Mouse (Mus musculus): ENCODE data around the gene Pdss2.

The Pdss2 gene

DNA sequence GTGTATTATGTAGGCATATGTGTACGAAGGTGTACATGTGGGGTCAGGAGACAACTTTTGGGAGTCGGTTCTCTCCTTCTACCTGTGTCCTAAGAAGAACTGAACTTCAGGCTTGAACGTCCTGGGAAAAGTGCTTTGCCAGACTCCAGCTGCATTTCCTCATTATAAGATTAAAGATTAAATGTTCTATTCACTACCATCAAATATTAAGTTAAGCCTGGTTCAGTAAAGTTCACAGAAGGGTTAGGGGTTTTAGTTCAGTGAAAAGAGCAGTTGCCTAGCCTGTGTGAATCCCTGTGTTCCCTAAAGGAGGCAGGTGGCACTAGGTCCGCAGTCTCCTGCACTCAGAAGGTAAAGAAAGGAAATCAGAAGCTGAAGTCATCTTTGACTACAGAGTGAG is 213.0 kb downstream of the Pdss2 start:
- no peak for DNase-seq (ENCODE audit: low spot score in 2 of 2)

DNA sequence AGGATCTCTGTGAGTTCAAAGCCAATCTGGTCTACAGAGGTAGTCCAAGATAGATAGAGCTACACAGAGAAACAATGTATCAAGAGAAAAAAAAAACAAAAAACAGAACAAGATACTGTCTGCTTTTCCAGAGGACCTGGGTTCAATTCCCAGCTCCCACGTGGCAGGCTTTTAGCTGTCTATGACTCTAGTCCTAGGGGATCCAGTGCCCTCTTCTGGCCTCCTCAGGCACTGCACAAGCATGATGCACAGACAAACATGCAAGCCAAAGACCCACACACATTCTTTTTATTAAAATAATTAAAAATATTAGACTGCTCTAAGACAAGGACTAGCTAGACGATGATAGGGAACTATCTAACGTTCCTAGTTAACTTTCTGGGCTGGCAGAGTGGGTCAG is 214.5 kb downstream of the Pdss2 start:
- DNase-seq (ENCODE audit: low spot score in 2 of 2) = no peak

DNA sequence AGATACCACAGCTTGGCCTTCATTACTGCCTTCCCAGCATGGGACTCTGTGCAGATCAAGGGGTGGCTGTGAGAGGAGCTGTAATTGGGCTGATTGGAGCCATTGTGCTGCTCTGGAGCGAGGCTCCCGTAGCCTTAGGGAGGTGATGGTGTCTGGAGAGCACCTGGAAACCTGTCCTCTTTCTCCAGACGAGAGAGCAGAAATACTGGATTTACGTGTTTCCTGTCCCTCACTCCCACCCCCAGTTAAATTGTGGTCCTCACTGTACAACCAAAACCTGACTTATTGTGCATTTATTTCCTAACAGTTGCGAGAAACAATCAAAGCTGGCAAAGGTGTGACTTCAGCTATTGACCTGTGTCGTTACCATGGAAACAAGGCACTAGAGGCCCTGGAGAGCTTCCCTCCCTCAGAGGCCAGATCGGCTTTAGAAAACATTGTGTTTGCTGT is 218.2 kb downstream of the Pdss2 start:
- no peak for DNase-seq (ENCODE audit: low spot score in 2 of 2)

DNA sequence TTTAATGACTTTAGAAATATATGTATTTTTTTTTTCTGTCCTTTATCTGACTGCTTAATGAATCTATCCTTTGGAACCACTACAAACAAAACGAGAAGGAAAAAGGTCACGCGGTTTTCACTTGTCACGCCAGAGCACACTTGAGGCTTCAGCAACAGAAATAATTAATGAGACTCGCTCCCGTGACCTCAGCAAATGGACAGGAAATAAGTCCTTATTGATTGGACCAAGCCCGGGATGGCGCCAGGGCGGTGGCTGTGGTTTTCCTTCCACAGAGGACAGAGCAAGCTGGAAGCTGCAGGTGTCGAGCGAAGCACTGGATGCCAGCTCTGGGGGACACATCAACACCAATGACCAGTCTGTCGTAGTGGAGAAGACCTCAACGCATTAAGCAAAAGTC is 218.8 kb downstream of the Pdss2 start:
- DNase-seq (ENCODE audit: low spot score in 2 of 2) = no peak

DNA sequence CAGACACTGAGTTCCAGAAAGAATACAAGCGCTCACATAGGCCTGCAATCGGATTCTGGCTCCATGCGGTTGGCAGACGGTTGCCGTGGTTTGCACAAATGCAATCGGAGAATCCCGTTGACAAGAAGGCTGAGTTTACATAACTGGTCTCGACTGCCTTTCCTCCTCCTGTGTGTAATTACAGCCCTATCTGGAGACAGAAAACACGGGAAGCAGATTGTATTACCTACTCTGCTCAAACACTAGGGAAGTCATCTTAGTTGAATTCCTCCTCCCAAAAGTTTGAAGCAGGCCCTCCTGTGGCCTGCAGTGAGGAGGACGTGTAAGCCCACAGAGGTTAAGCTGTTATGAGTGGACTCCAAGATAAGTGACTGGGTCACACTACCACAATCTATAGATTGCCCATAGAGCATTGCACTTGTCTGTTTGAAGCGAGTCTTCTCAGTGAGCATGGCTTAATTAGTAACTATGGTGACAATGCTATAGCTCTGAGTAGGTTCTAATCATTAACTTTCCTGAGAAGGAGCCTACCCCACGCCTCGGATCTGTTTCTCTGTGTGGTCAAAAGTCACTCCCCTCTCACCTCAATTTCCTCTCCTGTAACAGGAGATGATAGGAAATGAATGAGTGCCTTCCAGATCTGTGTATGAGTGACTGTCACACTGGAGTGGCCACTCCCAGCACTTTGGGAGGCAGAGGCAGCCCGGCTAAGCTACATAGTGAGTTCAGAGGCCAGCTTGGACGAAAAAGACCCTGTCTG is 219.9 kb downstream of the Pdss2 start:
- no peak for DNase-seq (ENCODE audit: low spot score in 2 of 2)

DNA sequence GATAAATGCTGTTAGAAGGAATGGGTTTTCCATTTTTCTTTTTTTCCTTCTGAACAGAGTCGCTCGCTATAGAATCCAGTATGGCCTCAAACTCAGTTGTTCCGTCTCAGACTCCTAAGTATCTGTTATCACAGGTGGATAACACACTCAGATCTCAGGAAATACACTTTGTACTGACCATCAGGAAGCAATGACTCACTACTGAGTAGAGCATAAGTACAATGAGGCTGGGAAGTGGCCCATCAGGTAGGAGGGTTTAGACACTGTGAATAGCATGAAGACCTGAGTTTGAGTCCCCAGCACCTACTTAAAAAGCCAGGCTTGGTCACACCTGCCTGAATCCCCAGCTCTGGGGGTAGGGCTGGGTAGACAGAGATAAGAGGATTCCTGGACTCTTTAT is 227.4 kb downstream of the Pdss2 start:
- no peak for DNase-seq (ENCODE audit: low spot score in 2 of 2)

DNA sequence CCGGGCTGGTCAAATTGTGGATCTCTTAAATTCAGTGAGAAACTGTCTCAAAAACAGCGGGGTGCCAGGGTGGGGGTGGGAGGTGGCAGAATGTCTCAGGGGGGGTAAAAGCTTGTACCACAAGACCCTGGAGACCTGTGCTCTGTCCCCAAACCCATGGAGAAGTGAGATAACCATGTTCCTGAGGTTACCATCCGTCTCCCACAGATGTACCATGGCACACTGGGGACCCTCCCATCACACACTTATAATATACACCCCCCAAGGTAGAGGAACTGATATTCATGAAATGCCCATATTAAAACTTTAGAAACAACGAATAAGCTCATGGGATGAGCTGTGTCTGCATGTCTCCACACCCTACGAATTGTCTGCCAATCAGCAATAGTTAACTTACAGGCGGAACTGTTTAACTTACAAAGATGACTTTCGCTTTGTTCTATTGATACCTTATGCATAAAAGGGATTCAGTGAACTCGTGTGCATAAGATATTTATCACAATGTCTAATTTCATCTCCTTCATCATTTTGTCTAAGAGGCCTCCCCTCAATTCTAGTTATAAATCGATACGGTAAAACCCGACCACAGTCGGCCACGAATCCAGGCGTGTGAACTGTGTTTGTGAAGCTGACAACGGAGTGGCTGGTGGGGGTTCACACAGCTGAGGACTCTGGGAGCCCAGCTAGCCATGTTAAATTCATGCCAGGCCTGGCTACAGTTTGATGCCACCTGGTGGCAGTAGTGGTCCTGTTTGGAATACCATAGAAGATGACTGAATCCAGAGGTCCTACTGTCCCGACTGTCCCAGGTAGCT is 230.8 kb downstream of the Pdss2 start:
- DNase-seq (ENCODE audit: low spot score in 2 of 2) = peak; percentile 76 to 87

DNA sequence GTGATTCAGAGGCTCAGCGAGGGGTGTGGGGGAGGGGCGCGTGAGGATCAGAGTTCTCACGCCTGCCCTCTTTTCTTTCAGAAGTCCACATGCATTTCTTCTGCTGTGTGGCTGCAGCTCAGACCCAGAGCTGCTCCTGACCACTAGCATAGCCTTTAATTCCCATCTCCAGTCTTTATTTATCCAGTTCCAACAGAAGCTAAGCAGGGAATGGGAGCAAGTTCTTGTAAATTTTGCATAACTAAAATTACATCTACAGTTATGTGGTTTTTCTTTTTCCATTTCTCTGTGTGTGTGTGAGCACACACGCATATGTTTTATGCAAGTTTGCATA is 231.3 kb downstream of the Pdss2 start:
- no peak for DNase-seq (ENCODE audit: low spot score in 2 of 2)

DNA sequence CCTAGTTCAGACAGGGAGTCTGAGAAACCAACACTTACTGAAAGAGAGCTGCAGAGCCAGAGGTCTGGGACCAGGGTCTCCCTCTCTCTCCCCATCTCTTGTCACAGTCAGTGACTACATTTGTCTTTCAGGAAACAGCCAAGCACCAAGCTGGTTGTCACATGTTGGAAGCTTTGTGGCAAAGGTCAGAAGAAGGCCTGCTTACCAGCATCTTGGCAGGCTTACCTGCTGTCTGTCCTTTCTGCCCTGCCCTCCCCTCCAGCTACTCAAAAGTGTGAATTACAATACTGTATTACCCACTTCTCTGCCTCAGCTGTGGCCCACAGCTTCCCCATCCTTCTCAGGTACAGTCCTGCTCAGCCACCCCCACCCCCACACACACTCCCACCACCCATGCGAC is 232.9 kb downstream of the Pdss2 start:
- no peak for DNase-seq (ENCODE audit: low spot score in 2 of 2)

DNA sequence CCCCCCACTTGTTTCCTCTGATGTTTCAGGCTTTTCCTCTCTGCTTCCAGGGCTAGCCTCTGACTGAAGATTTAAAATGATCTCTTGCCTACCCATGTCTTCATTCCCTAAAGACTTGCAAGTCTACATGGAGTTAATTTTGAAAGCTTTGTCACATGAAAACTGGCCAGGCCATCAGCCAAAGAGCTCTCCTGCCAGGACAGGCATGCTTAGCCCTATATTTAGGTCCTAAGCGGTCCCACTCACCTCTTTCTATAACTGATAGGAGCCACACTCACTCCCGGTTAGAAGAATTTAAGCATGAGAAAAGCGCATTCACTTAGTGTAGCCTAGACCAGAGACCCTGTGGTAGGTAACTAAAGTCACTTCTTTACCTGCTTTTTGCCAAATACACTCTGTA is 233.4 kb downstream of the Pdss2 start:
- no peak for DNase-seq (ENCODE audit: low spot score in 2 of 2)

DNA sequence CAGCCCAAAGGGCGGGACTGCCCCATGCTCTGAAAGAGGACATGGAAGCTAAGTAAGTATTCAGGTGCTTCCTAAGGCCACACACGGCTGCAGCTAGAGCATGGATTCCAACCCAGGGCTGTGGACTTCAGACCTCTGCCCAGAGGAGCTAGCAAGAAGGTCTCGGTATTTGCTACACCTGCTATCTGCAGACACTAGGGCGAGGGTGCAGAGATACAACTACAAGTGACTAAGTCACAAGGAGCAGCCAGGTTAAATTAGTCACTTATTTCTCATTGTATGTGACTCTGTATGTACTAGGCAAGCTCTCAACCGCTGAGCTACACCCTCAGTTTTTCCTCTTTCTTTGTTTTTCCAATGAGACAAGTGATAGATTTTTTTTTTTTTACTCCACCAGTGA is 241.5 kb downstream of the Pdss2 start:
- no peak for DNase-seq (ENCODE audit: low spot score in 2 of 2)

DNA sequence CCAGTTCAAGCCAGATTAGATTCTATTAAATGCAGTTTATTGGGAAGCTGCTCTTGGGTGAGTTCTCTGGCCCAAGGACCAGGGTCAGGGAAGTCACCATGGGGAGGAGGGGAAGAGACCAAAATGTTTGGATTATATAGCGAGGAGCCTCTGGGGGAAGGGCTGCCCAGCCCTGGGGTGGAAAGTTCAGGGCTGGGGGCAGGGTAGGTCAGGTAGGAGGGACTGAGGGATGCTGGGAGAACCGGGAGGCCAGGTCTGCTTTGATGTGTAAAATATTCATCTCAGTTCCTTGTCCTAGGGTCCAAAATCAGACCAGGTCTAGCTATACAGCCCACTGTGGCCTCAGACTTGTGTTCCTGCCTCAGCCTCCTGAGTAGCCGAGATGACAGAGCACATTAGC is 241.9 kb downstream of the Pdss2 start:
- DNase-seq (ENCODE audit: low spot score in 2 of 2) = no peak

DNA sequence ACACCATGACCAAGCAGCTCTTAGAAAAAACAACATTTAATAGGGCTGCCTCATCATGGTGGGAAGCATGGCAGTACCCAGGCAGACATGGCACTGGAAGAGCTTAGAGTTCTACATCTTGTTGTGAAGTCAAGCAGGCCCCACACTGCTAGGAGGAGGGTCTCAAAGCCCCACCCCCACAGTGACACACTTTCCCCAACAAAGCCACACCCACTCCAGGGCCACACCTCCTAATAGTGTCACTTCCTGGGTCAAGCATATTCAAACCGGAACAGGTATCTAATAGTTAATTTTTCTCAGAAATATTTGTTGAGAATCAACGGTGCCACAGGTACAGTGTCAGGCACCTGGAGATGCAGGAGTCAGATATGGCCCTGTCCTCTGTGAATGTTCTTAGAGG is 244.9 kb downstream of the Pdss2 start:
- DNase-seq (ENCODE audit: low spot score in 2 of 2) = no peak

DNA sequence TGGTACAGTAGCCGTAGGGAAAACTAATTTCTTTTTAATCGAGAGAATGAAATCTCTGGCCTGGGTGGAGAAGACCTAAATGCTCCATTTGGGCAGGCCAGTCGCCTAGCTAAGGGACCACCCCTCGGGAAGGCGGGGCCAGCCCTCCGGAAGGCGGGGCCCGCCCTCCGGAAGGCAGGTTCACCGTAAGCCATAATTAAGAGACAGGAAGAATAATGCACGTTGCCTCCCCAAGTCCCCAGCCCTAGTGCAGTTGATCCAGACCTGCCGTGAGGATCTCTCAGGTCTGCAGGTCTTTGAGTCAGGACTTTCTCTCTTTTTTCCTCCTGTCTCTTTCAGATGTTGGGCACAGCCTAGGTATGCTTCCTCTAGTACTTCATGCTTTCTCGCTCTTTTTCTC is 246.4 kb downstream of the Pdss2 start:
- no peak for DNase-seq (ENCODE audit: low spot score in 2 of 2)

DNA sequence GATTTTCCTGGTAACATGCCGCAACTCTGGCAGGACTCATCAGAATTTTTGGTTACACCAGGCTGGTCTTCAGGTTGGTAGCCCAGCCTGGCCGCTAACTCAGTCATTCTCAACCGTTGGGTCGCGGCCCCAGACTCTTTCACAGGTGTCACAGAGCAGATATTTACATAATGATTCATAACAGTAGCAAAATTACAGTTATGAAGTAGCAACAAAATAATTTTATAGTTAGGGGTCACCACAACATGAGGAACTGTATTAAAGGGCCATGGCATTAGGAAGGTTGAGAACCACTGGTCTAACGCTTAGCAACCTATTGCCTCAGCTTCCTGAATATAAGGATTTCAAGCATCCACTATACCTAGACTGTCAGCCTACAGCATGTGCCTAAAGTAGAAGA is 247.0 kb downstream of the Pdss2 start:
- DNase-seq (ENCODE audit: low spot score in 2 of 2) = no peak

DNA sequence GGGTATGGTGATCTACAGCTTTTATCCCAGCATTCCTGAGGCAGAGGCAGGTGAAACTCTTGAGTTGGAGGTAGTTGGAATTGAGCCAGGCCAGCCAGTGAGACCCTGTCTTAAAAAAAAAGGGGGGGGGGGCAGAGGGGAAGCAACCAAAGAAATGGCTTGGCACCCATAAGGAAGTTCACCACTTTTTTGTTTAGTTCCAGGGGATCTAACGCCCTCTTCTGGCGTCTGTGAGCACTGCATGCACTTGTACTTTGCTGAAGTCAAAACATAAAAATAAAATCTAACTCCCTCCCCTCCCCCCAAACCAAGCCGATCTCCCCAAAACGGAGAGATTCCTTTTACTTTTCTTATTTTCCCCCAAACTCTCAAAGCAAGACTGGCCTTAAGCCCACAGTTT is 254.1 kb downstream of the Pdss2 start:
- DNase-seq (ENCODE audit: low spot score in 2 of 2) = peak; percentile 15 to 22

DNA sequence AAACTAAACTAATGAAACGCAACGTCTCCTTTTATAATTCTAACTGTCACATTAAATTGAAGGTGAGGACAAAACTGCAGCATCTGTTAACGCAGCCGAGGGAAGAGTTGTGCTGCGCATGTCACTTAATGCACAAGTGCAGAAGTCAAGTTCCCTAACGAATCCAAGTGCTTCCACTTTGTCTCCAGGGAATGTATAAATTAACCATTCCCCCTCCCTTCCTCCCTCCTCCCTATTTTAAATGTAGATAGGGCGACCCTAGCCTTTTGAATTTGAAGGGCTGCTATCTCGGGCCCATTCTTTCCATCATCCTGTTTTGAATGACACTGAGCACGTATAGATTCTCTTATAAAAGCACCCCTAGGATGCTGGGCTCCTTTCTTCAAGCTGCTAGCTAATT is 256.2 kb downstream of the Pdss2 start:
- peak in 1 of 2 experiments; percentile 13 for DNase-seq (ENCODE audit: low spot score in 2 of 2)

DNA sequence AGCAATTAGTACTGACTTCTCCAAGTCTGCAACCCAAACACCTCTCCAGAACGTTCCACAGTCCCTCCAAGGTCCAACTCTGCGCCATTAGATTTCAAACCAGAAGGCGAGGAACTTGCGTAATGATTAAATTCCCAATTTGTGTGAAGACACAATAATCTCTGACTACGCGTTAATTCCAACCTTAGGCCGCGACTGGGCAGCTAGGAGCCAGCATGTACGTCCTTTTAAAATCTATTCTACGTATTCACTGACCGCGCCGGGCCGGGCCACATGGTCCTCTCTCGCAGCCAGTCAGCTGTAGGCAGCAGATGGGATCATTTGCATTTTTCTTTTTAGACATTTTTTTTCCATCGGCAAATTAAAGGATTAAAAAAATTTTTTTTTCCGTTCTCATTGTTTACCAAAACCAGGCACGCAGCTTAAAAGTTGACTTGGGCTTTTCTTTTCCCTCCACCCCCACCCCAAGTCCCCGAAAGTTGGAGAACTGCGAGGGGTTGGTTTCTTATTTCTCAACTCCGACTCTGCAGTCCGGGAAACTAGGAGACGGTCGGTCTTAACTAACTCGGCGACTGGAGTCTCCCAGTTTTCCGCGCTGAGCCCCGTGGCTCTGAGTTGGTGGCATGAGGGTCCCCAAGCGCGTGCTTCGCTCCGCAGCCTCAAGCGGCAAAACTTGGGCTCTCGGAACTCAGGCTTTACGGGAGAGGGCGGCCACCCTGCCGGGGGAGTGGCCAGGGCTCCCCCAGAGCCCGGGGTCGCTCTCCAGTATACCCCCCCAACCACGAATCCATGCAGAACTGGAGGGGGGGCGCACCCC is 256.8 kb downstream of the Pdss2 start:
- peak; percentile 30 to 60 for DNase-seq (ENCODE audit: low spot score in 2 of 2)

DNA sequence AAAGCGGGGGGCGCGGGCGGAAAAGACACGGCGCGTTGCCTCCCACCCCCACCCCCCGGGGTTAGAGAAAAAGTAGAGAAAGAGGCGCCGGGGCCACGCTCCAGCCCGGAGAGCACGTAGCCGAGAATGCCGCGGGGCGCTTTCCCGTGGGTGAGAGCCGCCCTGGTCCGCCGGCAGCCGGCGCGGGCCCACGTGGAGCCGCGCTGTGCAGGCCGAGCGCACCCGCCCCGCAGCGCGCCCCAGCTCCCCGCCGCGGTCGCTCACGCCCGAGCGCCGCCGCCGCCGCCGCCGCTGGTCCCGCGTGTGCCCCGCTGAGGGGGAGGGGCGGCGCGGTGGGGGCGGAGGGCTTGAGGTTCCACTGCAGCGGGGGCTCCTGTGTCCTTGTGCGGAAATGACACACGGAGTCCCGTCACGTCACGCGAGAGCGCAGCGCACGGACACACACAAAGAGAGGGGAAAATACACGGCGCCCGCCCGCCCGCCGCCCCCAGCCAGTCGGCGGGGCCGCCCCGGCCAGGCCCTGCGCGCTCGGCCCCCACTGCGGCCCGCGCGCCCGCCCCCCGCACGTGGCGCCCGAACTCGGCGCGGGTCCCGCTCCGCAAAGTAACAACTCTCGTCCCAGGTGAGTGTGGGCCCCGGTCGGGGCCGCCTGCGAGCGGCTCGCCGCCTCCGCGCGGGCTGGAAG is 257.6 kb downstream of the Pdss2 start, which contains the start of gene Bend3:
TSS of gene Bend3 (plus strand) at position 81 of the 685 bp plus-strand sequence.
- DNase-seq (ENCODE audit: low spot score in 2 of 2) = peak in 1 of 2 experiments; percentile 60

DNA sequence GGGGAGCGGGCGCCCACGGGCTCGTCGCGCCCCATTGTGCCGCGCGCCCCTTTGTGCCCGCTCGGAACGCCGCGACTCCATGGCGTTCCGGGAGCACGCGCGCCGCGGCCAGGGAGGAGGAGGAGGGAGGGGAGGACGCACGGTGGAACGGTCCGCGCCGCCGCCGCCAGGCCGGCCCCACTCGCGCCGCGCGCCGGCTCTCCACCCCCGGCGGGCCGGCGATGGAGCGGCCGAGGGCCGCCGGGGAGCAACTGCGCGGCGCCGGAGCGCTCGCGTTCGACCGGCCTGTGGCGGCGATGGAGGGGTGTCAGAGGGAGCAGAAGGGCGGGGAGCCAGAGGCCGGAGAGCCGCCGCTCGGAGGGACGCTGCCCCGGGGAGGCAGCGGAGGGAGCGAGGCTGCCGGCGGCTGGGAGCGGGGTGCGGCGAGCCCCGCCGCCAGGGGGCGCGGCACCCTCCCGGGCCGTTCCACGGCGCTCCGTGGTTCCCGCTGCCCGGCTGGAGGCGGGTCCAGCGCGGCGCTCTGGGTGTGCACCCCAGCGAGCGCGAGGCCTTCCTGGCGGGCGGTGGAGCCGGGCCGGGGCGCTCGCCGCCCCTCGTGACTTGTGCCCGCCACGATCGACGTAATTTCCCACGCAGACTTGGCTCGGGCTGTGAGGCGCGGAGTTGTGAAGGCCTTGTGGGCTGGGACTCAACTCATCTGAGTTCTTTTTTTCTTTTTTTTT is 258.3 kb downstream of the Pdss2 start:
- DNase-seq (ENCODE audit: low spot score in 2 of 2) = peak; percentile 77 to 78

DNA sequence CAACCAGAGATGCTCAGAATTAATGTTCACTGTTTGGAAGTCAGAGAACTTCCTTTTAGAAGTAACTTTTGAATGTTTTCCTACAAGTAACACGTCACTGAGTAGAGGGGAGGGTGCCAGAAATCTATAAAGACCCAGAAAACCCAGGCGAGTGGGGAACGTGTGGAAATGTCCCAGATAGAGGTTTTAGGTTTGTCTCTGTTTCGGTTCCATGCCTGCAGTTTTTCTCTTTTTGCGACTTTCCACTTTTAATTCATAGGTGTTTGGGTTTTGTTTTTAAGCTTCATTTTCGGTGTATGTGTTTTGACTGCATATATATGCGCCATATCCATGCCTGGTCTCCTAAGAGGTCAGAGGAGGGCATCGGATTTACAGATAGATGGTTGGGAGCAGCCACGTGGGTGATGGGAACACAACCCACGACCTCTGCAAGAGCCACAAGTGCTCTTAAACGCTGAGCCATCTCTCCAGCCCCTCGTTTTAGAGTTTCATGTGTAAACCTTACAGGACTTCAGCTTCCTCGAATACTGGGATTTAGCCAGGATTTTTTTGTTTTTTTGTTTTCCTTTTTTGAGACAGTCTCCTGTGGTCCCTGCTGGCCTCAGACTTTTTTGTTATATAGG is 259.1 kb downstream of the Pdss2 start:
- no peak for DNase-seq (ENCODE audit: low spot score in 2 of 2)
